Mouse (Mus musculus) CH12.LX (cell line): ENCODE data around the gene Asb15. TPM values are rescaled to one million over a fixed set of nuclear protein-coding genes. Genes with fewer than 3 reads are reported as not detected.

Experiments
- DNase-seq: peaks from one replicate; pipeline ENCODE4 v3.0.0-alpha.2; 2013; ENCODE audit errors: extremely low read depth
- H3K27ac ChIP-seq: 2 replicates; pipeline ENCODE4 v1.5.1; 2012; ENCODE audit warnings: low read depth, mild to moderate bottlenecking, control low read depth, moderate library complexity; ENCODE audit not compliant: insufficient read depth
- H3K27me3 ChIP-seq: replicated peaks from 2 replicates; pipeline ENCODE3; 2012; ENCODE audit warnings: inconsistent platforms
- H3K36me3 ChIP-seq, 2 experiments: replicated peaks in 1 of 2; 2 replicates each; pipeline versions ENCODE3 to v1.6.1; 2012; ENCODE audit warnings: inconsistent platforms in 1 of 2, low read length in 1 of 2, mild to moderate bottlenecking in 1 of 2, mixed read lengths in 1 of 2, moderate library complexity in 1 of 2; ENCODE audit not compliant: control insufficient read depth in 1 of 2, insufficient read depth in 1 of 2
- H3K4me1 ChIP-seq, 2 experiments: 2 replicates each; pipeline ENCODE4 v1.6.1; 2012; ENCODE audit warnings: inconsistent platforms in 1 of 2, moderate library complexity in 1 of 2; ENCODE audit not compliant: insufficient read depth in 2 of 2, control insufficient read depth in 1 of 2
- H3K4me2 ChIP-seq: 2 replicates; pipeline ENCODE4 v1.6.1; 2012; ENCODE audit warnings: low read depth, mild to moderate bottlenecking, control low read depth; ENCODE audit not compliant: poor library complexity, insufficient read depth, severe bottlenecking
- H3K4me3 ChIP-seq, 3 experiments: fragments of 150-350 bp in 1 of 3; sonication (generic) in 1 of 3; replicated peaks in 1 of 3; 2 replicates each; pipeline versions ENCODE3 to v1.5.1; 2011 to 2012; ENCODE audit warnings: low read depth in 2 of 3, low read length in 2 of 3, mild to moderate bottlenecking in 2 of 3, moderate library complexity in 2 of 3, control low read depth in 1 of 3, improper control_type of control experiment in 1 of 3, inconsistent platforms in 1 of 3, mixed read lengths in 1 of 3; ENCODE audit not compliant: poor library complexity in 1 of 3
- H3K79me2 ChIP-seq: replicated peaks from 2 replicates; pipeline ENCODE4 v1.6.1; 2012; ENCODE audit warnings: mild to moderate bottlenecking, moderate library complexity; ENCODE audit not compliant: control insufficient read depth, poor library complexity, insufficient read depth, severe bottlenecking; ENCODE audit errors: extremely low read depth
- H3K9ac ChIP-seq: 2 replicates; pipeline ENCODE4 v1.6.1; 2012; ENCODE audit warnings: low read depth, mild to moderate bottlenecking, control low read depth, moderate library complexity; ENCODE audit not compliant: insufficient read depth
- H3K9me3 ChIP-seq: replicated peaks from 2 replicates; pipeline ENCODE3; 2012; ENCODE audit warnings: low read length, inconsistent platforms, mixed read lengths
- BHLHE40 ChIP-seq: IDR thresholded peaks from 2 replicates; pipeline ENCODE4 v1.6.1; 2011; ENCODE audit warnings: mild to moderate bottlenecking, low read depth, low read length, improper control_type of control experiment
- CHD1 ChIP-seq: IDR thresholded peaks from 2 replicates; pipeline ENCODE4 v1.6.1; 2012; ENCODE audit warnings: low read depth, low read length, improper control_type of control experiment, inconsistent platforms
- CTCF ChIP-seq, 2 experiments: IDR thresholded peaks in 1 of 2; conservative IDR thresholded peaks in 1 of 2; 2 replicates each; pipeline ENCODE4 v1.5.1; 2011 to 2012; ENCODE audit warnings: low read depth in 2 of 2, low read length in 2 of 2, improper control_type of control experiment in 1 of 2, inconsistent platforms in 1 of 2, mild to moderate bottlenecking in 1 of 2, moderate library complexity in 1 of 2
- E2F4 ChIP-seq: IDR thresholded peaks from 2 replicates; pipeline ENCODE4 v1.6.1; 2011; ENCODE audit warnings: low read depth, low read length, improper control_type of control experiment; ENCODE audit not compliant: insufficient replicate concordance
- EP300 ChIP-seq: IDR thresholded peaks from 2 replicates; pipeline ENCODE4 v1.6.1; 2011; ENCODE audit warnings: low read length, improper control_type of control experiment
- ETS1 ChIP-seq: conservative IDR thresholded peaks from 2 replicates; pipeline ENCODE4 v1.6.1; 2012; ENCODE audit warnings: low read depth, mild to moderate bottlenecking, inconsistent platforms, low read length, improper control_type of control experiment, moderate library complexity
- GABPA ChIP-seq: IDR thresholded peaks from 2 replicates; pipeline ENCODE4 v1.6.1; 2012; ENCODE audit warnings: low read depth, low read length, improper control_type of control experiment, inconsistent platforms; ENCODE audit not compliant: insufficient replicate concordance
- HCFC1 ChIP-seq: IDR thresholded peaks from 2 replicates; pipeline ENCODE4 v1.6.1; 2012; ENCODE audit warnings: low read depth, mild to moderate bottlenecking, inconsistent platforms, low read length, improper control_type of control experiment
- JUN ChIP-seq: IDR thresholded peaks from 2 replicates; pipeline ENCODE4 v1.6.1; 2011; ENCODE audit warnings: low read depth, mild to moderate bottlenecking, low read length, improper control_type of control experiment, moderate library complexity; ENCODE audit not compliant: insufficient read depth
- JUND ChIP-seq: conservative IDR thresholded peaks from 2 replicates; pipeline ENCODE4 v1.6.1; 2011; ENCODE audit warnings: low read depth, low read length, improper control_type of control experiment
- MAFK ChIP-seq: IDR thresholded peaks from 2 replicates; pipeline ENCODE4 v1.6.1; 2011; ENCODE audit warnings: low read length, improper control_type of control experiment; ENCODE audit not compliant: insufficient replicate concordance
- MAX ChIP-seq: IDR thresholded peaks from 2 replicates; pipeline ENCODE4 v1.6.1; 2011; ENCODE audit warnings: low read length, improper control_type of control experiment
- MAZ ChIP-seq: IDR thresholded peaks from 2 replicates; pipeline ENCODE4 v1.6.1; 2012; ENCODE audit warnings: low read depth, mild to moderate bottlenecking, inconsistent platforms, low read length, improper control_type of control experiment, moderate library complexity
- MXI1 ChIP-seq: IDR thresholded peaks from 2 replicates; pipeline ENCODE4 v1.6.1; 2011; ENCODE audit warnings: mild to moderate bottlenecking, low read depth, low read length, improper control_type of control experiment
- NELFE ChIP-seq: IDR thresholded peaks from 2 replicates; pipeline ENCODE4 v1.6.1; 2011; ENCODE audit warnings: low read depth, low read length, improper control_type of control experiment
- NRF1 ChIP-seq: IDR thresholded peaks from 2 replicates; pipeline ENCODE4 v1.6.1; 2014; ENCODE audit warnings: low read depth, mild to moderate bottlenecking, inconsistent platforms, low read length, improper control_type of control experiment, moderate library complexity
- RCOR1 ChIP-seq: conservative IDR thresholded peaks from 2 replicates; pipeline ENCODE4 v1.6.1; 2012; ENCODE audit warnings: low read depth, mild to moderate bottlenecking, inconsistent platforms, low read length, improper control_type of control experiment
- SIN3A ChIP-seq: IDR thresholded peaks from 2 replicates; pipeline ENCODE4 v1.6.1; 2012; ENCODE audit warnings: low read length, improper control_type of control experiment, inconsistent platforms
- SMC3 ChIP-seq: IDR thresholded peaks from 2 replicates; pipeline ENCODE4 v1.6.1; 2011; ENCODE audit warnings: low read depth, low read length, improper control_type of control experiment
- TBP ChIP-seq: conservative IDR thresholded peaks from 2 replicates; pipeline ENCODE4 v1.6.1; 2011; ENCODE audit warnings: low read depth, low read length, improper control_type of control experiment
- UBTF ChIP-seq: IDR thresholded peaks from 2 replicates; pipeline ENCODE4 v1.6.1; 2012; ENCODE audit warnings: low read depth, mild to moderate bottlenecking, inconsistent platforms, low read length, improper control_type of control experiment, moderate library complexity
- USF1 ChIP-seq: IDR thresholded peaks from 2 replicates; pipeline ENCODE4 v1.6.1; 2014; ENCODE audit warnings: low read depth, mild to moderate bottlenecking, inconsistent platforms, low read length, improper control_type of control experiment
- USF2 ChIP-seq: conservative IDR thresholded peaks from 2 replicates; pipeline ENCODE4 v1.6.1; 2011; ENCODE audit warnings: low read depth, low read length, improper control_type of control experiment
- ZC3H11A ChIP-seq: IDR thresholded peaks from 2 replicates; pipeline ENCODE4 v1.6.1; 2012; ENCODE audit warnings: low read depth, mild to moderate bottlenecking, inconsistent platforms, low read length, improper control_type of control experiment
- ZKSCAN1 ChIP-seq: IDR thresholded peaks from 2 replicates; pipeline ENCODE4 v1.6.1; 2012; ENCODE audit warnings: low read depth, inconsistent platforms, low read length, improper control_type of control experiment, borderline replicate concordance
- ZMIZ1 ChIP-seq: IDR thresholded peaks from 2 replicates; pipeline ENCODE4 v1.6.1; 2012; ENCODE audit warnings: low read depth, mild to moderate bottlenecking, inconsistent platforms, low read length, improper control_type of control experiment
- ZNF384 ChIP-seq: IDR thresholded peaks from 2 replicates; pipeline ENCODE4 v1.6.1; 2012; ENCODE audit warnings: low read depth, low read length, improper control_type of control experiment, inconsistent platforms
- dilution Hi-C: fragments of 300-500 bp; cut with MboI; formaldehyde crosslinking; loops from 2 replicates; pipeline ENCODE4 v1.14.3; 2020; ENCODE audit warnings: low sequenced_read_pairs; ENCODE audit not compliant: extremely low pct_unique_long_range_greater_than_20kb, extremely low pct_ligation_motif_present
- in situ Hi-C: fragments of 300-500 bp; cut with MboI; formaldehyde crosslinking; loops from 3 replicates; pipeline ENCODE4 v1.14.3; 2019; ENCODE audit warnings: low sequenced_read_pairs, low pct_ligation_motif_present, low pct_unique_long_range_greater_than_20kb, mixed read lengths
- polyA plus RNA-seq: library from polyadenylated mRNA; unstranded; fragments of >175 nt; gene quantifications from 2 replicates; pipeline ENCODE4 v1.2.1, GENCODE M21; 2012; ENCODE audit warnings: low read depth; ENCODE audit not compliant: insufficient read length
- total RNA-seq, 2 experiments: library from RNA; depleted of rRNA; stranded (reverse); fragments of 300-350 nt in 1 of 2; fragments of >200 nt in 1 of 2; gene quantifications; 2 replicates each; pipeline ENCODE4 v1.2.3; 2012 to 2014

The Asb15 gene
- total and polyA plus RNA-seq, 3 experiments = 0.10 TPM; not detected in 2

DNA sequence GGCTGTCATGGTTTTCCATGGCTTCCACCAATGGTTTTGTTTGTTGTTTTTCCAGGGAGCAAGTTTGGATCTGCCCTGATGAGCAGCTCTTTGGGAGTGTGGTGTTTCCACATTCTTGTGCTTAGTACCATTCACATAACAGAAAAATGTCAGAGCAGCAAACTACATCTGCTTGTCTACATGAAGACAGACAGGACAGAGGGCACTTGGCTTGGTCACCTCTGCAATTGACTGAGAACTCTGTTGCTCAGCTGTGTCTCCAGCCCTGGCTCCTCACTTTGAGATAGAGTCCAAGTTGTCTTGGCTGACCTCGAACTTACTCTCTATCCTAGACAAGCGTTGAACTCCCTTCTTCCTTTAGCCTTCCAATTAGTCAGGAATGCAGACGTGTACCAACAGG is 74.4 kb downstream of the Asb15 start:
- Histone ChIP-seq H3K36me3 (no peaks in the 10 kb centered on the region), H3K4me2 (no peak overlapping the region), H3K4me3 (no peak overlapping the region), H3K27ac (no peak overlapping the region), H3K27me3 (no peaks in the 10 kb centered on the region), H3K79me2 (no peaks in the 10 kb centered on the region), H3K9me3 (no peaks in the 10 kb centered on the region), H3K9ac (no peak overlapping the region), H3K4me1 (peaks cover 3 to 16% of the 10 kb centered on the region in 2 experiments; a peak in 3 of 4 replicates)
- no peak for TF ChIP-seq MAFK
- TF ChIP-seq EP300 = no peak
- no peak for TF ChIP-seq MXI1
- no peak for TF ChIP-seq BHLHE40
- no peak for TF ChIP-seq E2F4
- no peak for TF ChIP-seq CHD1
- TF ChIP-seq ZKSCAN1 = no peak
- no peak for TF ChIP-seq MAX
- no peak for TF ChIP-seq SMC3
- no peak for TF ChIP-seq NELFE
- TF ChIP-seq USF1 = no peak
- no peak for TF ChIP-seq RCOR1
- TF ChIP-seq ZNF384 = no peak
- no peak for TF ChIP-seq JUND
- no peak for TF ChIP-seq CTCF (conservative IDR thresholded peaks at IDR 0.05 in 1 of 2, IDR thresholded peaks at IDR 0.05 in 1 of 2; ENCODE audit: low read depth in 2 of 2, low read length in 2 of 2)
- dilution Hi-C loops (no loop called here), in situ Hi-C loops (no loop called here)
- DNase-seq = no peak

DNA sequence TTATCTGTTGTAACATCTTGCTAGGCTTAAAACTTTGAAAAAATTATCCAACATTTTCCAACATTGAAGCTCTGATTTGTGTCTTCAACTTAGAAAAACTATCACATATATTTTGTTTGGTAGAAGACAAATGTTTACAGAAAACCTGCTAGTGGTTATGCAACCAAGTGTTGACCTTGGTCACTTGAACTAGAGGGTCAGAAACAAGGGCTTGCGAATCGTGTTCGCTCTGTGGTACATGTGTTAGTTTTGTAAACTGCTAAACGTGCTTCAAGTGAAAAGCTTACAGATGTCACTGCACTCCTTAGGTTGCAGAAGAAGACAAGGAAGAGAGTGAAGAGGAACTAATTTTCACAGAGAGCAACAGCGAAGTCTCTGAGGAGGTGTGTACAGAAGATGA is 75.0 kb downstream of the Asb15 start:
- no peak for DNase-seq
- H3K27me3 ChIP-seq = no peaks in the 10 kb centered on the region
- H3K4me3 ChIP-seq = no peak overlapping the region
- H3K79me2 ChIP-seq = no peaks in the 10 kb centered on the region
- peaks cover 4 to 23% of the 10 kb centered on the region in 2 experiments for H3K4me1 ChIP-seq
- H3K27ac ChIP-seq = no peak overlapping the region
- H3K9me3 ChIP-seq = no peaks in the 10 kb centered on the region
- H3K4me2 ChIP-seq = no peak overlapping the region
- dilution Hi-C loops (no loop called here), in situ Hi-C loops (no loop called here)
- no peak overlapping the region for H3K9ac ChIP-seq
- TF ChIP-seq SIN3A (no peak), RCOR1 (no peak), NRF1 (no peak), MAZ (no peak), ZMIZ1 (no peak), JUN (no peak), HCFC1 (no peak), MXI1 (no peak), ETS1 (no peak), ZNF384 (no peak), USF2 (no peak), CHD1 (no peak), USF1 (no peak), ZC3H11A (no peak), GABPA (no peak), SMC3 (no peak), UBTF (no peak), MAFK (no peak), JUND (no peak), TBP (no peak)
- H3K36me3 ChIP-seq = no peaks in the 10 kb centered on the region
